Mouse (Mus musculus) thymus, postnatal 25 days (tissue): Measurements from ENCODE around the gene Lix1l.
A peak's percentile ranks its signal among the peaks of the same experiment; 100 is the strongest.

Experiments
- DNase-seq: peaks from one replicate; pipeline ENCODE4 v3.0.0; 2022

The Lix1l gene

GRCm38 (mm10) chr3:96600639-96601250 is at the start of gene Lix1l:
Gene Lix1l, plus strand, starts transcription at chr3:96601149.
- peak; percentile 89 for DNase-seq

GRCm38 (mm10) chr3:96551203-96551602 is 49.7 kb upstream of the Lix1l start:
- peak; percentile 72 for DNase-seq

- no peak for DNase-seq
Measured at GRCm38 (mm10) chr3:96551890-96552289, 49.1 kb upstream of the Lix1l start.

GRCm38 (mm10) chr3:96553601-96554000 is 47.3 kb upstream of the Lix1l start:
- DNase-seq, result no peak

GRCm38 (mm10) chr3:96554251-96554650 is 46.7 kb upstream of the Lix1l start:
- no peak for DNase-seq

- DNase-seq, result no peak
Measured at GRCm38 (mm10) chr3:96555041-96555596, 45.8 kb upstream of the Lix1l start.

GRCm38 (mm10) chr3:96555999-96556614 is 44.8 kb upstream of the Lix1l start:
- no peak for DNase-seq

- DNase-seq, result peak; percentile 67
Measured at GRCm38 (mm10) chr3:96556651-96557635, 44.0 kb upstream of the Lix1l start.

GRCm38 (mm10) chr3:96557694-96558093 is 43.3 kb upstream of the Lix1l start, which contains the start of gene Txnip:
Gene Txnip, plus strand, starts transcription at chr3:96557957.
- peak; percentile 99 for DNase-seq

- DNase-seq, result peak; percentile 58
Measured at GRCm38 (mm10) chr3:96558159-96558558, 42.8 kb upstream of the Lix1l start.

GRCm38 (mm10) chr3:96558668-96559196 is 42.2 kb upstream of the Lix1l start:
- no peak for DNase-seq

GRCm38 (mm10) chr3:96559398-96559910 is 41.5 kb upstream of the Lix1l start:
- no peak for DNase-seq

- DNase-seq, result no peak
Measured at GRCm38 (mm10) chr3:96559911-96560850, 40.8 kb upstream of the Lix1l start.

- no peak for DNase-seq
Measured at GRCm38 (mm10) chr3:96560881-96561668, 39.9 kb upstream of the Lix1l start.

GRCm38 (mm10) chr3:96561946-96562681 is 38.8 kb upstream of the Lix1l start:
- DNase-seq, result no peak

- no peak for DNase-seq
Measured at GRCm38 (mm10) chr3:96563267-96563666, 37.7 kb upstream of the Lix1l start.

- no peak for DNase-seq
Measured at GRCm38 (mm10) chr3:96563911-96564632, 36.9 kb upstream of the Lix1l start.

GRCm38 (mm10) chr3:96564633-96565032 is 36.3 kb upstream of the Lix1l start:
- DNase-seq, result peak; percentile 60

- no peak for DNase-seq
Measured at GRCm38 (mm10) chr3:96565105-96565504, 35.8 kb upstream of the Lix1l start.
